Mouse (Mus musculus) kidney, postnatal 14 days (tissue): ENCODE measurements around the gene Ctnnd1.

Experiments
- DNase-seq: peaks from one replicate; pipeline ENCODE4 v3.0.0; 2022; ENCODE audit warnings: mixed read lengths

Ctnnd1 gene

GRCm38 (mm10) chr2:84646138-84646537 lies 4.4 kb downstream of the Ctnnd1 start:
- DNase-seq, result no peak

GRCm38 (mm10) chr2:84640833-84641232 lies 9.7 kb downstream of the Ctnnd1 start:
- DNase-seq, result no peak

- DNase-seq, result no peak
Observed at GRCm38 (mm10) chr2:84638428-84639220, 11.9 kb downstream of the Ctnnd1 start.

- DNase-seq, result peak; percentile 61
Observed at GRCm38 (mm10) chr2:84637452-84638165, 13.0 kb downstream of the Ctnnd1 start.

GRCm38 (mm10) chr2:84636231-84636741 lies 14.3 kb downstream of the Ctnnd1 start:
- DNase-seq, result peak; percentile 77

DNA sequence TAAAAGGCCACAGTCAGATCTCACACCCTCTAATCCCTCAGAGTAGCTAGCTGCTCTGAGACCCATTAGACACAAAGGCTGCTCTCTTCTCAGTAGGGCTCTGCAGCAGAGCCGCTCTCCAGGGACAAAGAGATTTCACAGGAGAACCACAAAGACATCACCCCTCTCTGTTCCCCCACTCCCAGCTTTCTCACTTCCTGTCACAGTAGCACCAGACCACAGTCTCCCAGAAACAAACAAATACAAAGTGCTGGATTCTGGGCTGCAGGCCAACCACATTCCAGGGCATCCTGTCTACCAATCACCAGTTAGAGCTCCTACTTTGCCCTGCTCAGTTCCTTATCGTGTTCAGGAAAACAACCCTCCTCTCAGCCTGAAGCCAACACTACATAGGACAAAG lies 15.0 kb downstream of the Ctnnd1 start:
- DNase-seq, result peak; percentile 97

DNA sequence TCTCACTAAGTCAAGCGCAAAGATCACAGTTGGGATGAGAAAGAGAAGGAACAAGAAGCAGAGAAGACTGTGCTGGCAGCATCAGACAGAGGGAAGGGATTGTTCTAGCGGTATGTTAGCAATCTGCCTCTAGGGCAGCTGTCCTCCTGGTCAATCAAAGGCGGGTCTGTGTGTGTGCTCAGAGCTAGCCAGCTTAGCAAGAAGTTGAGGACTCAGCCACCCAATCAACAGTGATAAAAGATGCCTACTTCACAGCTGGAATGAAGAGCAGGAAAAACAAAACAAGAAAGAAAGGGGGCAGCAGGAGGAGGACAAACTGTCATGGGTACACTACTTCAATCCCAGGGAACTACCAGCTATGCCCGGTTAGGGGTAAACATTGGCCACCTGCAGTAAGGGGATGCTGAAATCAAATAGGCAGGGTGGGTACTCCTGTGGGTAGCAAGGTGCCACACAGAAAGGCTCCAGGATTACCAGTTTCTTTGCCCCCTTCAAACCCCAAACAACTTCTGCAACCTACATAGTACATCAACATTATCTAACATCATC lies 15.6 kb downstream of the Ctnnd1 start:
- DNase-seq, result peak; percentile 41

- no peak for DNase-seq
Observed at GRCm38 (mm10) chr2:84634006-84634405, 16.6 kb downstream of the Ctnnd1 start.

GRCm38 (mm10) chr2:84632999-84633398 lies 17.6 kb downstream of the Ctnnd1 start:
- DNase-seq, result peak; percentile 46

DNA sequence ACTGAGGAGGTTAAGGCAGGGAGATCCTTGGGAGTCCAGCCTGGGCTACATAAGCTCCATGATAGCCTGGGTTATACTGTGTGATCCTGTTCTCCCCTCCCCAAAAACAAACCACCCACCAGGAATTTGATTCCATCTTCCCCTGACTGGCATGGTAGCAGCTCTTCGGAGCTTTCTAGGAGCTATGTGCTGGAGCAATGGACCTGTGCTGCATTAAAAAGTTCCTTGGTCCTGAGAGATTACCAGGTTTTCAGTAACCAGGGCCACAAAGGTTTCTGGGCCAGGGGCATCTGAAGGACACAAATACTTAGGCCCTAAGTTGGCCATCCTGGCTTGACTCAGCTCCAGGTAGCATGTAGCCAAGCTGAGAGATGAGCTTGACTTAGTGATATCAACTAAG lies 18.6 kb downstream of the Ctnnd1 start:
- no peak for DNase-seq

- no peak for DNase-seq
Observed at GRCm38 (mm10) chr2:84627036-84627435, 23.5 kb downstream of the Ctnnd1 start.

DNA sequence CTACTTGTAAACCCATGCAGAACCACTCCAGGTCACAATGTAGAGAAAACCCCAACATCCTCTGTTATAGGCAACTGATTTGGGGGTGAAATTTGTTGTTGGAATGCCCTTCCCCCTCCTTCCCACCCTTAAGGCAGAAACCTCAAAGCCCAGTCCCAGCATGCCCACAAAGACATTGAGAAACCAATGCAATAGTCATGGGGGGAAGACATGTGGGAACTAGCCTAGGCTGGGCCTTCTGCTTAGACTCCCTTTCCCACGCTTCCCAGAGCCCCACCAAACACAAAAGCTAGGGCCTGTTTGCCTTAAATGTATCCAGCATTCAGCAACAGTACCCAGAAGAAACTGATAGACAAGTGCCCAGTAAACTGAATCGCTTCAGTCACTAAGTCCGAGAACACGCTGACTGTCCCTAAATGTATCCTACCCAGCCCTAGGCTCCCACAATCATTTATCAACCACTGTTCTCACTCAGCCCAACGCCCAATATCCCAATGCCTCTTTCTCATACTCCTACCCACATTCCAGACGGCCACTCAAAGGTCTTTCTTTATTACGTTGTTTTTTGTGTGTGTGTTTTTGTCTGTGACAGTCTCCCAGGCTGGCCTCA lies 24.1 kb downstream of the Ctnnd1 start:
- DNase-seq, result no peak

DNA sequence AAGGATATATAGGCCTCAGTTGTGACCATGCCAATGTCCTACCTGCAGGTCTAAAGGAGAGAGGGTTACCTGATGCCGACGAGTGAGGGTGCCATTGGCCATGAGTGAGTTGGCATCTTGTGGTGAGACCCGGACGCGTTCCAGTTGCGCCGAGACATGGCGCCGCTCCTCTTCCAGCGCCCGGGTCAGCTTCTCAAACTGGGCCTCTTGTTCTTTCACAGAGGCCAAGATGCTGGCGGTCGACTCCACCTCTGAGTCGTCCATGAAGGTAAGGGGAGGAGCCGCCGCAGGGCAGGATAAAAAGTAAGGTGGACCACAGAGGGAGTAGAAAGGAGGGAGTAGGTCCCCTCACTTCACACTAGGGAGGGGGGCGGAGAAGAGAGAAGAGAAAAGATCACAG lies 26.4 kb downstream of the Ctnnd1 start:
- DNase-seq, result no peak

DNA sequence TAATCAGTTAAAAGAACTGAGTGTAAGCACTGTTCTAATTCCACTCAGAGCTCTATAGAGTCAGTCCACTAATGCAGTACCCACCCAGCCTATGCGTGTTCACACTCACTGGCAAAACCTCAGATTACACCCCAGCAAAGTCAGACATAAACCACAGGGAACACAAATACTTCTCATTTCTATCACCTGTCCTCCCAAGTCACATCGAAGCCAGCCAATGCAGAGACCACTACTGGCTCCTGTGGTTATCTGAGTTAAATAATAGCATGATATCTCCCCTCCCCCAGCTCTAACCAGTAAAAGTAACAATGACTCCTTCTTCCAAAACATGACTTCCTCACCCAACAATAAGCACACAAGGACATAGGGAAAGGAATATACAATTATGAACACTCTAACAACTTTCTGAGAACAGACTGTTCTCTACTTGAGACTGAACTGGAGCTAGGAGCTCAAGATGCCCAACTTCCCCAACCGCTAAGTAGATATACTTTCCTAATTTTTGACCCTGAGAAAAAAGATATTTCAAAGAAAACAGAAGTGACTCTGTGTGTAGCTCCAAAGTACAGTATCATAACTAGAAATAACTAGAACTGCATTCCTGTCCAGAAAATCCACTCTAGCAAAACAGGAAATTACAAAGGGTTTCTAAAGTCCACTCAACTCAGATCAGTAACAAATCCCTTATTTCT lies 27.0 kb downstream of the Ctnnd1 start:
- no peak for DNase-seq

- no peak for DNase-seq
Observed at GRCm38 (mm10) chr2:84622668-84623067, 27.9 kb downstream of the Ctnnd1 start.

DNA sequence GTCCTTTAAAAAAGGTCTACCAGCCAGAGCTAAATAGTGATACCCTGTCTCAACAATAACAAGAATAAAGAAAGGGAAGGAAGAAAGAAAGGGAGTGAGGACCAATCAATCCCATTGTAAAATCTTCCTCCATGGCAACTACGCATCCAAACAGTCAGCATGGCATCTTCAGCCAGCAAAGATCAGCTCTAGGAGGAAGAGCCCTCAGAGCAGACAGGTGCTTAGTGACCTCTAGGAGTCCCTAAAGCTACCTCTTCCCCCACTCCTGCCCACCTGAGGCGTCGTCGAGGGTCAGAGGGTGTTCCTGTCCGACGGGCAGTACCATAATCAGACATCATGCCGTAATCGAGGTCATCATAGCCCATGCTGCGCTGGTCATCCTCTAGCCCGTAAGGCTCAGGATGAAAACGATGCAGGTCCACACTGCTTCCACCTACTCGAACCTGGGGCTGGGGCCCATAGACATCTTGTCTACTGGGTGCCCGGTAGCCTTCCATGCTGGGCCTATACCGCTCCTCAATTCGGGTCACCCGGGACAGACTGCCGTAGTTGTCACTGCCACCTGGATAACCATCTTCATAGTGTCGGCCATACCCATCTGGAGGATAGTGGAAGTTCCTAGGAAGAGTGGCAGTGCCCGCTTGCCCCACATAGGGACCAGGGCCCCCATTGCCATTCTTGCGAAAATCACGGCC lies 30.8 kb downstream of the Ctnnd1 start:
- DNase-seq, result no peak

- DNase-seq, result peak; percentile 43
Observed at GRCm38 (mm10) chr2:84618914-84619313, 31.7 kb downstream of the Ctnnd1 start.

- DNase-seq, result peak; percentile 68
Observed at GRCm38 (mm10) chr2:84617637-84618515, 32.7 kb downstream of the Ctnnd1 start.

- DNase-seq, result peak; percentile 12
Observed at GRCm38 (mm10) chr2:84612764-84613163, 37.8 kb downstream of the Ctnnd1 start.

DNA sequence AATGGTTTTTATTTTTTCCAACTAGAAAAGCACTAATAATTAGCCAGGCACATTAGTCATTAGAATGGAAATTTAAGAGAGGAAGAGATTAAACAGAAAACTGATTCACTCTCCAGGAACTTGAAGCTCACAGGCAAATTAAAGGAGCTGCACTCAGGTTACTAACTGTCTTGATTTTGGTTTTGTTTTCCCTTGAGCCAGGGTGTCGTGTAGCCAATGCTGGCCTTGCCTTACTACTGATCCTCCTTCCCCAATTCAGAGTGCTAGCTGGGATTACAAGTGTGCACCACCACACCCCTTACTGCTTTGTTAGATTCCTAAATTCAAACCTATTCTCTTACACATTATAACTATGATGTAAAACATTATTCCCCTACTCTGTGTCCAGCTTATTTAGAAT lies 42.7 kb downstream of the Ctnnd1 start:
- no peak for DNase-seq

- DNase-seq, result no peak
Observed at GRCm38 (mm10) chr2:84600977-84601376, 49.6 kb downstream of the Ctnnd1 start.
